Mouse (Mus musculus): ENCODE data around the gene Xirp1. TPM values are rescaled to one million over a fixed set of nuclear protein-coding genes. Genes with fewer than 3 reads are reported as not detected.
"Not testable (repeated sequence)": the region's sequence is repeated elsewhere in the genome, so short reads cannot be mapped to it uniquely, and the experiment has no call there.

Gene Xirp1
- polyA plus RNA-seq, 1 experiment from 2014 or later = 0.38 TPM

GRCm38 (mm10) chr9:120014828-120015227, 8.6 kb downstream of the Xirp1 start:
- no peaks in the 10 kb centered on the region for H3K36me3 ChIP-seq
- no peak overlapping the region for H3K9ac ChIP-seq
- no peak overlapping the region for H3K27ac ChIP-seq
- H3K4me1 ChIP-seq = peaks cover 21% of the 10 kb centered on the region
- no peaks in the 10 kb centered on the region for H3K9me3 ChIP-seq (replicated peaks)
- no peak overlapping the region for H3K4me2 ChIP-seq
- peaks cover 9% of the 10 kb centered on the region; the same call in 1 of the 2 replicates for H3K27me3 ChIP-seq
- no peak overlapping the region for H3K4me3 ChIP-seq (replicated peaks)
- no peak for ATAC-seq (replicated peaks; ENCODE audit: low FRiP score)
- WGBS = 44% methylated on average over 6 of the region's 6 CpGs

GRCm38 (mm10) chr9:120013251-120013820, 10.1 kb downstream of the Xirp1 start:
- Histone ChIP-seq H3K27ac (no peak overlapping the region), H3K27me3 (peaks cover 9% of the 10 kb centered on the region; the same call in 1 of the 2 replicates), H3K4me2 (no peak overlapping the region), H3K4me3 (replicated peaks) (no peak overlapping the region), H3K9ac (no peak overlapping the region), H3K9me3 (replicated peaks) (no peaks in the 10 kb centered on the region), H3K36me3 (no peaks in the 10 kb centered on the region), H3K4me1 (peaks cover 21% of the 10 kb centered on the region)
- no peak for ATAC-seq (replicated peaks; ENCODE audit: low FRiP score)
- 78% methylated on average over 11 of the region's 11 CpGs for WGBS

- H3K27ac ChIP-seq = no peak overlapping the region
- H3K27me3 ChIP-seq = peaks cover 9% of the 10 kb centered on the region; the same call in 1 of the 2 replicates
- 78% methylated on average over 5 of the region's 5 CpGs for WGBS
- no peak overlapping the region for H3K9ac ChIP-seq
- H3K4me1 ChIP-seq = peaks cover 21% of the 10 kb centered on the region
- H3K4me3 ChIP-seq (replicated peaks) = no peak overlapping the region
- no peaks in the 10 kb centered on the region for H3K36me3 ChIP-seq
- ATAC-seq (replicated peaks; ENCODE audit: low FRiP score) = no peak
- H3K9me3 ChIP-seq (replicated peaks) = no peaks in the 10 kb centered on the region
- H3K4me2 ChIP-seq = no peak overlapping the region
Measured at GRCm38 (mm10) chr9:120012781-120013180, 10.6 kb downstream of the Xirp1 start.

GRCm38 (mm10) chr9:120012161-120012560, 11.2 kb downstream of the Xirp1 start:
- not testable (repeated sequence) for H3K9ac ChIP-seq; H3K27ac ChIP-seq; H3K9me3 ChIP-seq (replicated peaks); ATAC-seq (replicated peaks; ENCODE audit: low FRiP score); H3K4me3 ChIP-seq (replicated peaks); H3K27me3 ChIP-seq; H3K36me3 ChIP-seq
- H3K4me1 ChIP-seq = peaks cover 20% of the 10 kb centered on the region
- 0 out of 2 replicates have a peak overlapping the region, but pooled peaks have one; percentile 90 for H3K4me2 ChIP-seq
- WGBS = 86% methylated on average over 6 of the region's 6 CpGs

- Histone ChIP-seq H3K9ac (no peak overlapping the region; the same call in 1 of the 2 replicates), H3K4me1 (peaks cover 14% of the 10 kb centered on the region), H3K4me2 (peak overlapping the region; percentile 90), H3K36me3 (no peaks in the 10 kb centered on the region), H3K4me3 (replicated peaks) (peak overlapping the region; percentile 49), H3K9me3 (replicated peaks) (no peaks in the 10 kb centered on the region), H3K27me3 (peaks cover 9% of the 10 kb centered on the region; the same call in 1 of the 2 replicates), H3K27ac (peak overlapping the region; percentile 79)
- WGBS = 2% methylated on average over 10 of the region's 10 CpGs
- ATAC-seq (replicated peaks; ENCODE audit: low FRiP score) = no peak; the same call in 1 of the 2 replicates
Measured at GRCm38 (mm10) chr9:120011533-120011932, 11.9 kb downstream of the Xirp1 start.

- peak; percentile 90 for ATAC-seq (replicated peaks; ENCODE audit: low FRiP score)
- Histone ChIP-seq H3K36me3 (no peaks in the 10 kb centered on the region), H3K4me3 (replicated peaks) (peak overlapping the region; percentile 49), H3K4me2 (peak overlapping the region; percentile 90), H3K4me1 (peaks cover 17% of the 10 kb centered on the region), H3K9ac (peak overlapping the region; percentile 27; the same call in 1 of the 2 replicates), H3K27ac (peak overlapping the region; percentile 79), H3K27me3 (peaks cover 9% of the 10 kb centered on the region; the same call in 1 of the 2 replicates), H3K9me3 (replicated peaks) (no peaks in the 10 kb centered on the region)
- 2% methylated on average over 58 of the region's 60 CpGs for WGBS
Measured at GRCm38 (mm10) chr9:120010781-120011511, 12.5 kb downstream of the Xirp1 start.

GRCm38 (mm10) chr9:120009871-120010270, 13.5 kb downstream of the Xirp1 start:
- 97% methylated on average over 3 of the region's 3 CpGs for WGBS
- Histone ChIP-seq H3K9me3 (replicated peaks) (no peaks in the 10 kb centered on the region), H3K4me2 (no peak overlapping the region), H3K27ac (no peak overlapping the region), H3K9ac (no peak overlapping the region), H3K4me3 (replicated peaks) (no peak overlapping the region), H3K4me1 (peaks cover 17% of the 10 kb centered on the region), H3K27me3 (peaks cover 9% of the 10 kb centered on the region; the same call in 1 of the 2 replicates), H3K36me3 (no peaks in the 10 kb centered on the region)
- ATAC-seq (replicated peaks; ENCODE audit: low FRiP score) = no peak

GRCm38 (mm10) chr9:120009226-120009841, 14.1 kb downstream of the Xirp1 start:
- H3K9ac ChIP-seq = no peak overlapping the region
- WGBS = 67% methylated on average over 7 of the region's 7 CpGs
- H3K9me3 ChIP-seq (replicated peaks) = no peaks in the 10 kb centered on the region

GRCm38 (mm10) chr9:120007833-120008232, 15.6 kb downstream of the Xirp1 start:
- no peaks in the 10 kb centered on the region for H3K36me3 ChIP-seq
- WGBS = 100% methylated on average over 1 of the region's 1 CpGs
- H3K4me1 ChIP-seq = peaks cover 17% of the 10 kb centered on the region
- H3K27me3 ChIP-seq = peaks cover 6% of the 10 kb centered on the region; the same call in 1 of the 2 replicates
- no peaks in the 10 kb centered on the region for H3K9me3 ChIP-seq (replicated peaks)
- ATAC-seq (replicated peaks; ENCODE audit: low FRiP score) = no peak
- no peak overlapping the region for H3K4me2 ChIP-seq
- no peak overlapping the region for H3K27ac ChIP-seq
- no peak overlapping the region for H3K9ac ChIP-seq
- no peak overlapping the region for H3K4me3 ChIP-seq (replicated peaks)

More at GRCm38 (mm10) chr9:120009226-120009841, 14.1 kb downstream of the Xirp1 start:
- Histone ChIP-seq H3K4me2 (no peak overlapping the region), H3K4me1 (peaks cover 17% of the 10 kb centered on the region), H3K4me3 (replicated peaks) (no peak overlapping the region), H3K27me3 (peaks cover 9% of the 10 kb centered on the region; the same call in 1 of the 2 replicates), H3K27ac (no peak overlapping the region), H3K36me3 (no peaks in the 10 kb centered on the region)
- no peak for ATAC-seq (replicated peaks; ENCODE audit: low FRiP score)

GRCm38 (mm10) chr9:120005936-120006335, 17.5 kb downstream of the Xirp1 start:
- Histone ChIP-seq H3K27me3 (no peaks in the 10 kb centered on the region), H3K4me3 (replicated peaks) (no peak overlapping the region), H3K4me2 (no peak overlapping the region), H3K9me3 (replicated peaks) (no peaks in the 10 kb centered on the region), H3K27ac (no peak overlapping the region), H3K36me3 (no peaks in the 10 kb centered on the region), H3K4me1 (peaks cover 21% of the 10 kb centered on the region), H3K9ac (no peak overlapping the region)
- no peak for ATAC-seq (replicated peaks; ENCODE audit: low FRiP score)
- WGBS = 56% methylated on average over 3 of the region's 3 CpGs

GRCm38 (mm10) chr9:120002893-120003292, 20.5 kb downstream of the Xirp1 start:
- Histone ChIP-seq H3K9me3 (replicated peaks) (no peaks in the 10 kb centered on the region), H3K9ac (no peak overlapping the region), H3K27me3 (no peaks in the 10 kb centered on the region), H3K4me2 (no peak overlapping the region), H3K36me3 (no peaks in the 10 kb centered on the region), H3K27ac (no peak overlapping the region), H3K4me3 (replicated peaks) (no peak overlapping the region), H3K4me1 (peaks cover 17% of the 10 kb centered on the region)
- no peak for ATAC-seq (replicated peaks; ENCODE audit: low FRiP score)
- WGBS = 83% methylated on average over 5 of the region's 5 CpGs
